Mouse (Mus musculus) ovary, postnatal 10 days (tissue): Measurements from ENCODE around the gene Scgb2b15.
"Not testable (repeated sequence)": the region's sequence is repeated elsewhere in the genome, so short reads cannot be mapped to it uniquely, and the experiment has no call there.

Experiments used
- DNase-seq: peaks from one replicate; pipeline ENCODE4 v3.0.0; 2022; ENCODE audit warnings: low spot score

The Scgb2b15 gene

DNA sequence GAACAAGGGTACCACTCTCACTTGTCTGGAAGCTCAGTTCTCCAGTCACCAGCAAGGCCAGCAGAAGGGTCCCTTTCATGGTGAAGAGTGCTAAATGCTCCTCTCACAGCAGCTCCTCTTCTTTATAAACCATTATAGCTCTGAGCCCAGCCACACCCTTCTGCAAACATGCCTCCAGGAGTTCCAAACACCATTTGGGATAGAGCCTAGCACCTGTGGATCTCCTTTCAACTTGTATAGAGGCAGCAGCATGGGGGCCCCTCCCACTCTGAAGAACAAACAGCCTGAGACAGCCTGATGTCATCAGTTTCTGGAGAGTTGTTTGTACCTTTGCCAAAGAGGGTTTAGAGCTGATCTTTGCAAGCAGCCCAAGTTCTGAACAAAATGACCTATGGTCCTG, at the start of gene Scgb2b15:
Gene Scgb2b15 (minus strand): TSS at position 101 of the 400 bp plus-strand sequence.
- not testable (repeated sequence) for DNase-seq

DNA sequence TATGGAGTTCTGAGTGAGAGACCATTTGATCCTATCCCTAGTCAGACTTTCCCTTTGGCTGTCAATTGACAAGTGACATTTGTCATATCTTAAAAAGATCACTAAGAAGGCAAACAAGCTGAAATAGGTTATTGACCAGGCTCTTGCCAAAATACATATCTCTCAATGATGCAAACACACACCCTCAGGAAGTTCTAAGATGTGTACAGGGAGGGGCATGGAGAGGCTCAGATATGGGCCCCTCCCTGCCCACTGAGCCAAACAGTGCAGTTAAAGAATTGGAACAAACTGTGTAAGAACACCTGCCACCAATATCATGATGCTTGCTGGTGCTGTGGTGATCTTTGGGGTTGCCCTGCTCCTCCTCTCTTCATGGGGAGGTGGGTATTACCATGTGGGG, 6.8 kb upstream of the Scgb2b15 start, which contains the start of gene Scgb1b15:
Gene Scgb1b15 (plus strand): TSS at position 301 of the 400 bp plus-strand sequence.
- DNase-seq = not testable (repeated sequence)
